Mouse (Mus musculus) brain, embryonic 14.5 days (tissue): Measurements from ENCODE around the gene Sat2.

Source experiments
- CTCF ChIP-seq: fragments of 200-500 bp; IDR thresholded peaks from 2 replicates; pipeline ENCODE4 v1.5.1; 2012; ENCODE audit warnings: inconsistent platforms, mild to moderate bottlenecking, moderate library complexity, borderline replicate concordance; ENCODE audit not compliant: insufficient read depth, insufficient read length; ENCODE audit errors: extremely low read depth
- POLR2A ChIP-seq: fragments of 200-500 bp; IDR thresholded peaks from 2 replicates; pipeline ENCODE4 v1.6.1; 2012; ENCODE audit warnings: mild to moderate bottlenecking, inconsistent platforms, borderline replicate concordance; ENCODE audit not compliant: poor library complexity, insufficient read depth, insufficient read length, severe bottlenecking; ENCODE audit errors: extremely low read depth

DNA sequence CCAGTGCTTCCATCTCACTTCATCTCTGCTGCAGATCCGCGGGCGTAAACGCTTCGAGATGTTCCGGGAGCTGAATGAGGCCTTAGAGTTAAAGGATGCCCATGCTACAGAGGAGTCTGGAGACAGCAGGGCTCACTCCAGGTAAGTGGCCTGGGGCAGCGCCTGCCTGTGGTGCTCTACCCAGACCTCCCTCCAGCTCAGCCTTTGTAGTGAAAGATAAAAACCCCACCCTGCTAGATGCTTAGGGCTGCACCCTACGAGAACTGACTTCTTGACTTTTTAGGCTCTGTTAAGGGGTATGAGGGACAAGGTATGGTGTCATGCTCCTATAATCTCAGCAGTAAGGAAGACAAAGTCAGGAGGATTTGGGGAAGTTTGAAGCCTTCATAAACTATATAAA is 31.2 kb upstream of the Sat2 start:
- TF ChIP-seq POLR2A, result no peak
- no peak for TF ChIP-seq CTCF
